Mouse (Mus musculus) brain, embryonic 14.5 days (tissue): ENCODE results near the gene Il31ra.

ENCODE experiments used
- CTCF ChIP-seq: fragments of 200-500 bp; IDR thresholded peaks from 2 replicates; pipeline ENCODE4 v1.5.1; 2012; ENCODE audit warnings: inconsistent platforms, mild to moderate bottlenecking, moderate library complexity, borderline replicate concordance; ENCODE audit not compliant: insufficient read depth, insufficient read length; ENCODE audit errors: extremely low read depth
- POLR2A ChIP-seq: fragments of 200-500 bp; IDR thresholded peaks from 2 replicates; pipeline ENCODE4 v1.6.1; 2012; ENCODE audit warnings: mild to moderate bottlenecking, inconsistent platforms, borderline replicate concordance; ENCODE audit not compliant: poor library complexity, insufficient read depth, insufficient read length, severe bottlenecking; ENCODE audit errors: extremely low read depth

- TF ChIP-seq CTCF (no peak), POLR2A (no peak)
Observed at GRCm38 (mm10) chr13:112573800-112574199, 20.4 kb downstream of the Il31ra start.
